Mouse (Mus musculus) myocyte (in vitro differentiated cells): ENCODE results near the gene Plxna4. TPM values are rescaled to one million over a fixed set of nuclear protein-coding genes. Genes with fewer than 3 reads are reported as not detected.

Experiments used
- H3K27me3 ChIP-seq: one replicate; pipeline ENCODE4 v1.6.1; 2011; ENCODE audit not compliant: control insufficient read depth, insufficient read depth, insufficient read length
- H3K36me3 ChIP-seq: one replicate; pipeline ENCODE4 v1.6.1; 2011; ENCODE audit not compliant: control insufficient read depth, insufficient read depth
- H3K4me2 ChIP-seq: one replicate; pipeline ENCODE4 v1.6.1; 2011; ENCODE audit warnings: low read depth, control low read depth
- H3K4me3 ChIP-seq: one replicate; pipeline ENCODE4 v1.5.1; 2011; ENCODE audit warnings: mild to moderate bottlenecking, control low read depth, moderate library complexity
- H3K79me2 ChIP-seq: one replicate; pipeline ENCODE4 v1.6.1; 2011; ENCODE audit not compliant: control insufficient read depth, insufficient read depth
- H3ac ChIP-seq: one replicate; pipeline ENCODE4 v1.6.1; 2011; ENCODE audit not compliant: control insufficient read depth, insufficient read length
- CEBPB ChIP-seq: IDR thresholded peaks from 2 replicates; pipeline ENCODE4 v1.6.1; 2011; ENCODE audit warnings: mild to moderate bottlenecking, moderate library complexity; ENCODE audit not compliant: poor library complexity, insufficient read depth, severe bottlenecking
- E2F4 ChIP-seq: IDR thresholded peaks from one replicate; pipeline ENCODE4 v1.6.1; 2011; ENCODE audit warnings: mild to moderate bottlenecking, control low read depth, moderate library complexity; ENCODE audit not compliant: insufficient read depth
- MAX ChIP-seq: IDR thresholded peaks from one replicate; pipeline ENCODE4 v1.6.1; 2011; ENCODE audit warnings: low read depth, mild to moderate bottlenecking, control low read depth
- MYOD1 ChIP-seq, 3 experiments: IDR thresholded peaks; one replicate each; pipeline ENCODE4 v1.6.1; 2011; ENCODE audit warnings: control low read depth in 2 of 3, low read depth in 2 of 3, mild to moderate bottlenecking in 2 of 3, moderate library complexity in 1 of 3; ENCODE audit not compliant: insufficient read length in 2 of 3, control insufficient read depth in 1 of 3
- MYOG ChIP-seq, 3 experiments: IDR thresholded peaks; one replicate each; pipeline ENCODE4 v1.6.1; 2011; ENCODE audit warnings: control low read depth in 2 of 3, low read depth in 2 of 3, mild to moderate bottlenecking in 2 of 3; ENCODE audit not compliant: insufficient read length in 2 of 3, control insufficient read depth in 1 of 3, insufficient read depth in 1 of 3
- POLR2A ChIP-seq: IDR thresholded peaks from one replicate; pipeline ENCODE4 v1.6.1; 2011; ENCODE audit warnings: low read depth, mild to moderate bottlenecking, control low read depth, moderate library complexity; ENCODE audit not compliant: insufficient read length
- POLR2AphosphoS2 ChIP-seq: IDR thresholded peaks from one replicate; pipeline ENCODE4 v1.6.1; 2011; ENCODE audit warnings: low read depth, control low read depth; ENCODE audit not compliant: insufficient read length
- REST ChIP-seq: IDR thresholded peaks from one replicate; pipeline ENCODE4 v1.6.1; 2011; ENCODE audit warnings: mild to moderate bottlenecking, control low read depth, moderate library complexity; ENCODE audit not compliant: insufficient read depth, insufficient read length
- SRF ChIP-seq: IDR thresholded peaks from one replicate; pipeline ENCODE4 v1.6.1; 2011; ENCODE audit warnings: low read depth; ENCODE audit not compliant: control insufficient read depth, insufficient read length
- TCF12 ChIP-seq: IDR thresholded peaks from one replicate; pipeline ENCODE4 v1.6.1; 2011; ENCODE audit warnings: mild to moderate bottlenecking, control low read depth; ENCODE audit not compliant: poor library complexity, insufficient read depth, severe bottlenecking
- TCF3 ChIP-seq: IDR thresholded peaks from one replicate; pipeline ENCODE4 v1.6.1; 2011; ENCODE audit warnings: low read depth, control low read depth; ENCODE audit not compliant: insufficient read length
- USF1 ChIP-seq: IDR thresholded peaks from one replicate; pipeline ENCODE4 v1.6.1; 2011; ENCODE audit warnings: low read depth, mild to moderate bottlenecking, control low read depth, moderate library complexity
- polyA plus RNA-seq: library from polyadenylated mRNA; unstranded; fragments of >200 nt; fragmentation: generic; extraction: Trizol; gene quantifications from one replicate; pipeline ENCODE4 v1.2.1, GENCODE M21; 2012; ENCODE audit warnings: missing spikeins

The Plxna4 gene
- polyA plus RNA-seq, 1 experiment, result 0.70 TPM

DNA sequence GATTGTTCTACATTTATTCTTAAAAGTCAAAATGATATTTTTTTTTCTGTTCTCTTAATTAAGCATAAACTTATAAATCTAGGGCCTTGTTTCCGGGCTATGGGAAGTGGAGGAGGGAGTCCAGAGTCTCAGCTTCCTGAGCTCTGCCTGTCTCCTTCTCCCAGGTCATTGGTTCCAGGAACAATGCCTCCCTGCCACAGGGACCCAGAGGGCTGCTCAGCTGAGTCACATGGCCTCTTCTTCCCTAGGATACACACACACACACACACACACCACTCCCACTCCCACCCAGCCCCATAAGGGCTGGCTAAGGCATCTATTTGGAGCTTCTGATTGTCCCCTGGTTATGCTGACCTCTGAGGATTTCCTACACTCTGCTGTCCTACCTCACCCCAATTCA, 107.3 kb downstream of the Plxna4 start:
- Histone ChIP-seq H3K27me3 (peaks cover 7% of the 10 kb centered on the region), H3K4me2 (no peak overlapping the region), H3ac (no peak overlapping the region), H3K79me2 (no peaks in the 10 kb centered on the region), H3K4me3 (no peak overlapping the region), H3K36me3 (no peaks in the 10 kb centered on the region)
- TF ChIP-seq SRF, result no peak
- no peak for TF ChIP-seq REST
- no peak for TF ChIP-seq USF1
- TF ChIP-seq MYOG (IDR thresholded peaks at IDR 0.05; ENCODE audit: control insufficient read depth in 1 of 3, insufficient read depth in 1 of 3, insufficient read length in 2 of 3, low read depth in 2 of 3), result no peak
- no peak for TF ChIP-seq CEBPB
- no peak for TF ChIP-seq MYOD1 (IDR thresholded peaks at IDR 0.05; ENCODE audit: control insufficient read depth in 1 of 3, insufficient read length in 2 of 3, low read depth in 2 of 3)
- no peak for TF ChIP-seq E2F4
- no peak for TF ChIP-seq TCF12
- TF ChIP-seq POLR2A, result no peak

GRCm38 (mm10) chr6:32479765-32480164, 108.2 kb downstream of the Plxna4 start:
- H3K4me3 ChIP-seq, result no peak overlapping the region
- H3K79me2 ChIP-seq, result no peaks in the 10 kb centered on the region
- H3K27me3 ChIP-seq, result peaks cover 7% of the 10 kb centered on the region
- no peaks in the 10 kb centered on the region for H3K36me3 ChIP-seq
- peak overlapping the region; percentile 33 for H3K4me2 ChIP-seq
- TF ChIP-seq MYOD1 (IDR thresholded peaks at IDR 0.05; ENCODE audit: control insufficient read depth in 1 of 3, insufficient read length in 2 of 3, low read depth in 2 of 3), result no peak
- no peak for TF ChIP-seq POLR2A
- no peak for TF ChIP-seq E2F4
- no peak for TF ChIP-seq TCF12
- TF ChIP-seq MYOG (IDR thresholded peaks at IDR 0.05; ENCODE audit: control insufficient read depth in 1 of 3, insufficient read depth in 1 of 3, insufficient read length in 2 of 3, low read depth in 2 of 3), result no peak
- no peak overlapping the region for H3ac ChIP-seq

- Histone ChIP-seq H3ac (no peak overlapping the region), H3K4me3 (no peak overlapping the region), H3K27me3 (peaks cover 7% of the 10 kb centered on the region), H3K4me2 (peak overlapping the region; percentile 33), H3K79me2 (no peaks in the 10 kb centered on the region), H3K36me3 (no peaks in the 10 kb centered on the region)
- TF ChIP-seq TCF12, result no peak
- TF ChIP-seq USF1, result no peak
- no peak for TF ChIP-seq POLR2AphosphoS2
- no peak for TF ChIP-seq MAX
- TF ChIP-seq TCF3, result no peak
- no peak for TF ChIP-seq MYOG (IDR thresholded peaks at IDR 0.05; ENCODE audit: control insufficient read depth in 1 of 3, insufficient read depth in 1 of 3, insufficient read length in 2 of 3, low read depth in 2 of 3)
- TF ChIP-seq REST, result no peak
- TF ChIP-seq MYOD1 (IDR thresholded peaks at IDR 0.05; ENCODE audit: control insufficient read depth in 1 of 3, insufficient read length in 2 of 3, low read depth in 2 of 3), result no peak
- TF ChIP-seq E2F4, result no peak
- TF ChIP-seq SRF, result no peak
- no peak for TF ChIP-seq CEBPB
- TF ChIP-seq POLR2A, result no peak
These were observed 108.7 kb downstream of the Plxna4 start for GRCm38 (mm10) chr6:32479193-32479758.

GRCm38 (mm10) chr6:32475958-32476357, 112.0 kb downstream of the Plxna4 start:
- H3ac ChIP-seq, result no peak overlapping the region
- no peaks in the 10 kb centered on the region for H3K27me3 ChIP-seq
- TF ChIP-seq POLR2A, result no peak
- H3K36me3 ChIP-seq, result no peaks in the 10 kb centered on the region
- no peaks in the 10 kb centered on the region for H3K79me2 ChIP-seq
- no peak overlapping the region for H3K4me3 ChIP-seq
- H3K4me2 ChIP-seq, result no peak overlapping the region

DNA sequence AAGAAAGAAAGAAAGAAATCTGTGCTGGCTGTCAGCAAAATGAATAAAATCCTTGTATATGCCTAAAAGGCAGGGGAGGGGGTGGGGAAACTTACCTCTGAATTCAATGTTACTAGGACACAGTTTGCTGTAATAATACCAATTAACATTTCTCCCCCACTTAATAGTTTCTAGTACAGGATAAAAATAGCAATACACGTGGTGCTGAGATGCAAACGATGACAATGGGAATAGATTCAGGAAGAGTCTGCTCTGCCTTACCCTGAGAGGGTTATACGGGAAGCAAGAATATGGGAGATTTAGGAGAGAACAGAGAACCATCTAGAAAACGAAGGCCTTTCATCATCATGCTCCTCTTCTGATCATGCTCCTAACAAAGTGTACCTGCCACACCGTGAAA, 115.9 kb downstream of the Plxna4 start:
- no peak overlapping the region for H3K4me3 ChIP-seq
- H3K79me2 ChIP-seq, result no peaks in the 10 kb centered on the region
- H3K4me2 ChIP-seq, result no peak overlapping the region
- TF ChIP-seq MYOD1 (IDR thresholded peaks at IDR 0.05; ENCODE audit: control insufficient read depth in 1 of 3, insufficient read length in 2 of 3, low read depth in 2 of 3), result no peak
- H3K27me3 ChIP-seq, result no peaks in the 10 kb centered on the region
- H3ac ChIP-seq, result no peak overlapping the region
- H3K36me3 ChIP-seq, result no peaks in the 10 kb centered on the region
